Mouse (Mus musculus) layer of hippocampus, adult 8-10 months (tissue): ENCODE results near the gene Tent5d. TPM values are rescaled to one million over a fixed set of nuclear protein-coding genes. Genes with fewer than 3 reads are reported as not detected.

Source experiments
- DNase-seq, 2 experiments: peaks; one replicate each; pipeline ENCODE4 v3.0.0; 2022; ENCODE audit warnings: low spot score in 2 of 2
- total RNA-seq, 4 experiments: library from RNA; stranded (reverse); gene quantifications; 2 replicates each; pipeline ENCODE4 v1.2.4; 2022

Tent5d gene
- not detected for total RNA-seq

- DNase-seq, result no peak
Observed at GRCm38 (mm10) chrX:107792290-107792689, at the start of gene Tent5d. Tent5d (plus strand) TSS chrX:107792590.

- no peak for DNase-seq
Observed at GRCm38 (mm10) chrX:107767896-107768295, 24.5 kb upstream of the Tent5d start.

- no peak for DNase-seq
Observed at GRCm38 (mm10) chrX:107790136-107790535, 2.3 kb upstream of the Tent5d start.

GRCm38 (mm10) chrX:107790750-107791493, 1.5 kb upstream of the Tent5d start:
- DNase-seq, result no peak

GRCm38 (mm10) chrX:107795785-107796184, 3.4 kb downstream of the Tent5d start:
- no peak for DNase-seq

- DNase-seq, result no peak
Observed at GRCm38 (mm10) chrX:107796919-107797318, 4.5 kb downstream of the Tent5d start.

- no peak for DNase-seq
Observed at GRCm38 (mm10) chrX:107812120-107812519, 19.7 kb downstream of the Tent5d start.

- peak; percentile 4 for DNase-seq
Observed at GRCm38 (mm10) chrX:107815502-107816217, 23.3 kb downstream of the Tent5d start.

- DNase-seq, result peak; percentile 58 to 75
Observed at GRCm38 (mm10) chrX:107816218-107816554, 23.8 kb downstream of the Tent5d start, which contains the start of gene 2610002M06Rik. 2610002M06Rik (minus strand) TSS chrX:107816334.

- no peak for DNase-seq
Observed at GRCm38 (mm10) chrX:107816726-107817125, 24.3 kb downstream of the Tent5d start.

- DNase-seq, result no peak
Observed at GRCm38 (mm10) chrX:107858165-107858564, 65.8 kb downstream of the Tent5d start.

Other genes with a start within 250 kb of the Tent5d start
- under 1 TPM in 1 of 4 experiments, not detected in 3; 0.25 TPM for gene Tbx22, start 124.6 kb upstream of the Tent5d start, total RNA-seq
- 10 to 100 TPM; 27.7 to 32.7 (median 30.0) TPM for gene 2610002M06Rik, start 23.7 kb downstream of the Tent5d start, total RNA-seq
- not detected for gene Gm732, start 155.9 kb downstream of the Tent5d start, total RNA-seq